Mouse (Mus musculus): Measurements from ENCODE around the gene Lypd3. TPM values are rescaled to one million over a fixed set of nuclear protein-coding genes. Genes with fewer than 3 reads are reported as not detected.

Lypd3 gene
- under 1 TPM; 0.36 to 0.92 TPM for total RNA-seq (2021)
- long read RNA-seq, experiment 1 = 0 reads
- long read RNA-seq, experiment 2 = 0 reads

DNA sequence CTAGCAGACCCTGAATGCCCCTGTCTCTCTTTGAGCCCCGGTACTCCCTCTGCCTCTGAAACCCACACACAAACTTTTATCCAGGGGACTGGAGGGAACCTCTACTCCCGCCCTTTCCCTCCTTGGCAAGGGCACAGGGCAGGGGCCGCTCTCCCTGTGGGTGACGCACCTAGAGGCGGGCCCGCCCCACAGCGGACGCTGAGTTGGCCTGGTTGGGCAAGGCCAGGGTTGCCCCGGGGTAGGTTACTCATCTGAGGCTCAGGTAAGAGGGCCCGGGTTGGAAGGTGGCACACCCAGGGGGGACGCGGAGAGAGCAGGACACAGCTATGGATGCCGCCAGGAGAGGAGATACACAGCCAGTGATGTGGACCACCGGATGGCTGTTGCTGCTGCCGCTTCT is at the start of gene Lypd3:
TSS of gene Lypd3 (plus strand) at position 287 of the 400 bp plus-strand sequence.
- DNase-seq = no peak

GRCm38 (mm10) chr7:24586828-24587227 is 49.5 kb upstream of the Lypd3 start:
- no peak for DNase-seq

DNA sequence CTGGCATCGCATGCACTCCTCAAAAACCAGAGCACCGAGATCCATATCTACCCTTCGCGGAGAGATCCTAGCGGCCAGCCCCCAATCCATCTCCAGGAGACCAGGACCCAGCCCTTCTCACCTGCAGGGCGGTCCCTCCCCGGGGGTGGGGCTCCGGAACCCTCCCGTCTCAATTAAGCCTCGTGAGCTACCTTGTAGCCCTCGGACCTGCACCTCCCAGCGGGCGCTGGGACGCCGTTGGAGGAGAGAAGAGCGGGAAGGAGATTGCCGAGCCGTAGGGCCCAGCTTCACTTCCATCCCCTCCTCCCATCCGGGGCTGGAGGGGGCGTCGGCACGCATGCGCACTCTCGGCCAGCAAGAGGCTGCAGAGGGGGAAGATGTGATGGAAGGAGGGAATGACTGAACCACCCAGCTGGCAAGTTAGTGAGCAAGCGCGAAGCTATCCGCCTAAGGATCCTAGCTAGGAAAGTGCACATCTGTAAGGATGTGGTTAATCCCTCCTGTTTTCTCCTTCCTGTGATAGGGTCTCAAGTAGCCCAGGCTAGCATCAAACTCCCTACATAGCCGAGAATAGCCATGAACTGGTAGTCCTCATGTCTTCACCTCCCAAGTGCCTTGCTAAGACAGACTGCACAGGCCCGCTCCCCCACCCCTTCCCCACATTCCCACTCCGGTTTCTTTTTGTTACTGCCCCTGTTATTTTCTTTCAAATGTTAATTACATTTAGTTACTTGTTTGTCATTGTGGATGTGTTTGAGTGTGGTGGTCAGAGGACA is 48.8 kb upstream of the Lypd3 start, which contains the start of the genes Ethe1 and Zfp575:
TSS of gene Ethe1 (plus strand) at position 214 of the 776 bp plus-strand sequence.
TSS of gene Zfp575 (minus strand) at position 312 of the 776 bp plus-strand sequence.
- DNase-seq = peak in 1 of 2 experiments; percentile 40

- peak; percentile 73 to 78 for DNase-seq
Measured at GRCm38 (mm10) chr7:24588336-24588735, 48.0 kb upstream of the Lypd3 start.

GRCm38 (mm10) chr7:24591735-24592134 is 44.6 kb upstream of the Lypd3 start:
- no peak for DNase-seq

- DNase-seq = no peak
Measured at GRCm38 (mm10) chr7:24592163-24592562, 44.2 kb upstream of the Lypd3 start.

GRCm38 (mm10) chr7:24592781-24593180 is 43.6 kb upstream of the Lypd3 start:
- DNase-seq = no peak

DNA sequence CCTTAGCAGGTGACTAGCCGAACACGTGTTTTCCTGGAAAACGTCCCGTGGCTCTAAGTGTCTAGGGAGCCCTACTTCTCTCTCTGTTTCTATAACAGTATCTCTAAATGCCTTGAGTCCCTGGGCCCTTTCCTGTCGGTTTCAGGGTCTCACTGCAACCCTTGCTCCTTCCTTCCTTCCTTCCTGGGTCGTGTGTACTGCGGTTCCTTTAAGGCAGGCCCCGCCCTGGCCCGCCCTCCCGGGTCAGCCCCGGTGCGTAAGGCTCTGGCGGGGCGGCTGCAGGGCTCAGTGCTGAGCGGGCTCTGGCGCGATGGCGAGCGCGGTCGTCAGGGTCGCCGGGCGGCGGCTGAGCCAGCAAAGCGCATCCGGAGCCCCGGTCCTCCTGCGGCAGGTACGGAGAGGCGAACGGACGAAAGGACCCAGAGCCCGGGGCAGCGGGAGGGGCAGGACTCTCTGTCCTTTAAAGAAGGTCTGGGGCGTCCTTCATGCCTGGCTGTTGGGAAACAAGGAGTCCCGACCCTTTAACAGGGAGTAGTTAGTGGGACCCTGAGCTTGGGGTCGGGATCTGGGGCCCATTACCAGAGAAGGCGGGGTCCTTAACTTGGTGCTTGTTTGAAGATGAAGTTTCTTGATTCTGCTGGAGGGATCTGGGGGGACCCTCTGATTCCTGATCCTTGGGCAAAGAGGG is 42.6 kb upstream of the Lypd3 start:
- peak; percentile 88 to 91 for DNase-seq

DNA sequence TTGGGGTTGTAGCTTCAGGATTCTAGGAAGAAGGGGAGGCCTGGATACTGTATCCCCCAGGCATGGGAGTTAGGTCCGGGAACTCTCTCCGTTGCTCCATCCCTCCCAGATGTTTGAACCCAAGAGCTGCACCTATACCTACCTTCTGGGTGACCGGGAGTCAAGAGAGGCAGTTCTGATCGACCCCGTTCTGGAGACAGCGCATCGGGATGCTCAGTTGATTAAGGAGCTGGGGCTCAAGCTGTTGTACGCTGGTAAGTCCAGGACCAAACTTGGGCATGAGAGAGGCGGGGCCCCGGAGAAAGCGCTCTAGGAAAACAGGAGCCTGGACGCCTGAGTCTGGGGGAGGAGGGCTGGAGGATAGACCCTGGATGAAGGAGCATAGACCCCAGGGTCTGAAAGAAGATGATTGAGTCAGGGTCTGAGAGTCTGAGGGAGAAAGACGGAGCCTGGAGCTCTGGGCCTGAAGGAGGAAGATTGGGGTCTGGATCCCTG is 42.0 kb upstream of the Lypd3 start:
- DNase-seq = no peak

- DNase-seq = no peak
Measured at GRCm38 (mm10) chr7:24595464-24595863, 40.9 kb upstream of the Lypd3 start.

- no peak for DNase-seq
Measured at GRCm38 (mm10) chr7:24598121-24598520, 38.2 kb upstream of the Lypd3 start.

GRCm38 (mm10) chr7:24599211-24600067 is 36.9 kb upstream of the Lypd3 start:
- DNase-seq = peak; percentile 46 to 52

GRCm38 (mm10) chr7:24600941-24601597 is 35.3 kb upstream of the Lypd3 start:
- peak; percentile 97 to 98 for DNase-seq

DNA sequence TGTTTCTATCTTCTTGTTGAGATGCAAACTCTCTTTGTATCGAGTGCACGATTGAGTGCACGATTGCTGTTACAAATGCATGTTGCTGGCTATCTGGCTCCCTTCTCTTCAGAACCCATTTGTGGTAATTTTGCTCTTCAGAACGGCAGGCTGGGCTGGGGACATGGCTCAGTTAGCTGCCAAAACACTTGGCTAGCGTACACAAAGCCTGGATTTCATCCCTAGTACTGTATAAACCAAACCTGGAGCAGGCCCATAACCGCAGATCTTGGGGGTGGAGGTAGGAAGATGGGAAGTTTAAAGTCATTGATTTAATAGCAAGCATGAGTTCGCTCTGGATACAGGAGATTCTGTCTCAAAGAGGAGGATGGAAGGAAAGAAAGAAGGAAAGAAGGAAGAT is 30.8 kb upstream of the Lypd3 start:
- no peak for DNase-seq

- no peak for DNase-seq
Measured at GRCm38 (mm10) chr7:24606046-24606445, 30.3 kb upstream of the Lypd3 start.

DNA sequence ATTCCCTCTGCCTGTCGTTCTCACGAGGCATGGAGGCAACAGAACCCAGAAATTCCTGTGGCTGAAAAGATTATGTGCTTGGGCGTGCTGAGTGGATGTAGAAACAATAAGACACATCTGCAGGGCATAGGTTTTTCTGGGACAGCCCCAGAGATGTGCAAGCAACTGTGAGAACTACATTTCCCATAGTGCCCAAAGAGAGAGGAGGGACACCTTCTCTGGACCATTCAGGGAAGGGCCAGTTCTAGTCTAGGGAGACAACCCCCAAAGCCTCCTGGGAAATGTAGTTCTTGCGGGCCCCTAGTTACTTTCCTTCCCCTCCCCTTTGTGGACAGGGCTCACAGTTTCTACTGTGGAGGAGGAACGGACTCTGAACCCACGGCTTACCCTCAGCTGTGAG is 28.3 kb upstream of the Lypd3 start:
- peak; percentile 48 to 73 for DNase-seq

GRCm38 (mm10) chr7:24608561-24608960 is 27.8 kb upstream of the Lypd3 start:
- DNase-seq = no peak

GRCm38 (mm10) chr7:24610144-24610878 is 26.0 kb upstream of the Lypd3 start, which contains the start of gene Phldb3:
Phldb3 (plus strand) TSS chr7:24610763.
- peak in 1 of 2 experiments; percentile 41 for DNase-seq

DNA sequence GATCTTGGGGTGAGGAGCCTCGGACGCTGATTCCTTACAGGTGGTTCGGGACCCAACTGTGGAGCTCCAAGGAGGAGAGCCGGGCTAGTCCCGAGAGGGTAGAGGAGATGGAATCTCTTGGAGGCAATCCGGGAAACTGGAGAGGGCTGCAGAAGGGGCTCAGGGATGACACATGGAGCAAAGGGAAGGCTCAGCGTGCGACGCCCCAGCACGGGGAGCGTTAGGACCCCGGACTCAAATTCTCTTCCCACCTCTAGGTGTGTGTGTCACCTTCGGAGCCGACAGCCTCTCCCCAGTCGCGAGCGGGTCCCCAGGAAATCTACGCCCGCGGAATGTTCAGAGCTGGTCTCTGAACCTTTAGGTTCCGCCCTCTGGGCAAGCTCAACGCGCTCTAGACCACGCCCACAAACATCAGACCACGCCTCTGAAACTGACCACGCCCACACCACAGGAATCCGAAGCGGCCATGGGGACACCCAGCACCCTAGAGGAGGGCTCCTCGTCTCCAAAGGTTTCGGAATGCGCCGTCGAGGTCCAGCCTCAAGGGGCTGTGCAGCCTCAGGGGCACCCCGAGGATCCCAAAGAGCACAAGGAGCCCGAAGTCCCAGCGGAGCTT is 25.4 kb upstream of the Lypd3 start:
- DNase-seq = peak; percentile 93 to 95

DNA sequence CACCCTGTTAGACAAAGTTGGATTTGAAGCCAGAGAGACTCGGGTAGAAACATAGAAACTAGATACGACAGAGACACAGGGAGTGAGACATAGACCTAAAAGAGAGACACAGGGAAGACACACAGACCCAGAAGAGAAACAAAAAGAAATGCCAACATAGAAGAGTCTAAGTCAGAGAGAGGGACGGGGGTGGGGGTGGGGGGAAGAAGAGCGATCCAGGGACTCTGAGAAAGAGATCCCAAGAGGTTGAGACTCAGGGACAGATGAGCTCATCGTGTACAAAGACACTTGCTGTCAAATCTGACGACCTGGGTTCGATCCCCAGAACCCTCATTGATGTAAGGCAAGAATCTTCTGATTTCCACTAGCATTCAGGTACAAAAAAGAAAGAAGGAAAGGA is 24.6 kb upstream of the Lypd3 start:
- DNase-seq = no peak

Measured in adrenal gland, postnatal 36 days (tissue).